Mouse (Mus musculus) forebrain, embryonic 14.5 days (tissue): Measurements from ENCODE around the gene Ctdsp1. TPM values are rescaled to one million over a fixed set of nuclear protein-coding genes. Genes with fewer than 3 reads are reported as not detected.

Experiments used
- ATAC-seq: fragments of 200-750 bp; cut with Nextera tagmentation; 2 replicates; pipeline ENCODE4 v1.8.0; 2017; ENCODE audit warnings: mild to moderate bottlenecking, moderate library complexity
- DNase-seq: peaks from one replicate; pipeline ENCODE4 v3.0.0-alpha.2; 2015; ENCODE audit warnings: low spot score
- H3K27ac ChIP-seq: fragments of 300-500 bp; sonication (generic); 2 replicates; pipeline ENCODE4 v1.5.1; 2014; ENCODE audit warnings: low read depth, mild to moderate bottlenecking, control low read depth, low read length, moderate library complexity
- H3K27me3 ChIP-seq: fragments of 300-500 bp; sonication (generic); replicated peaks from 2 replicates; pipeline ENCODE4 v1.6.1; 2014; ENCODE audit warnings: low read length, control low read depth, mixed read lengths; ENCODE audit not compliant: control insufficient read depth, insufficient read depth
- H3K36me3 ChIP-seq: fragments of 300-500 bp; sonication (generic); 2 replicates; pipeline ENCODE4 v1.6.1; 2014; ENCODE audit warnings: low read length, control low read depth; ENCODE audit not compliant: control insufficient read depth, insufficient read depth
- H3K4me1 ChIP-seq: fragments of 300-500 bp; sonication (generic); 2 replicates; pipeline ENCODE4 v1.6.1; 2014; ENCODE audit warnings: antibody characterized with exemption, low read length, control low read depth; ENCODE audit not compliant: control insufficient read depth, insufficient read depth
- H3K4me2 ChIP-seq: fragments of 300-500 bp; sonication (generic); 2 replicates; pipeline ENCODE4 v1.6.1; 2014; ENCODE audit warnings: mild to moderate bottlenecking, control low read depth, low read length
- H3K4me3 ChIP-seq: fragments of 300-500 bp; sonication (generic); 2 replicates; pipeline ENCODE4 v1.5.1; 2014; ENCODE audit warnings: low read depth, low read length, control low read depth
- H3K9ac ChIP-seq: fragments of 300-500 bp; sonication (generic); 2 replicates; pipeline ENCODE4 v1.6.1; 2014; ENCODE audit warnings: mild to moderate bottlenecking, low read length, control low read depth, moderate library complexity
- H3K9me3 ChIP-seq: fragments of 300-500 bp; sonication (generic); replicated peaks from 2 replicates; pipeline ENCODE4 v1.6.1; 2016; ENCODE audit warnings: low read length, control low read depth, mixed read lengths; ENCODE audit not compliant: control insufficient read depth
- WGBS: fragments of 180-500 bp; shearing (Covaris S2); extraction: QIAGEN DNeasy Blood & Tissue Kit; methylation state at CpG from one replicate; pipeline ENCODE4 v1.1.7; 2014; 5-methylcytosine and 5-hydroxymethylcytosine counted together
- polyA plus RNA-seq: library from polyadenylated mRNA; unstranded; fragments of >200 nt; fragmentation: Nextera tagmentation; extraction: Ambion mirVana; gene quantifications from 2 replicates; pipeline ENCODE4 v1.2.1, GENCODE M21; 2014

Gene Ctdsp1
- polyA plus RNA-seq, 1 experiment from 2014 or later = 22.3 TPM

DNA sequence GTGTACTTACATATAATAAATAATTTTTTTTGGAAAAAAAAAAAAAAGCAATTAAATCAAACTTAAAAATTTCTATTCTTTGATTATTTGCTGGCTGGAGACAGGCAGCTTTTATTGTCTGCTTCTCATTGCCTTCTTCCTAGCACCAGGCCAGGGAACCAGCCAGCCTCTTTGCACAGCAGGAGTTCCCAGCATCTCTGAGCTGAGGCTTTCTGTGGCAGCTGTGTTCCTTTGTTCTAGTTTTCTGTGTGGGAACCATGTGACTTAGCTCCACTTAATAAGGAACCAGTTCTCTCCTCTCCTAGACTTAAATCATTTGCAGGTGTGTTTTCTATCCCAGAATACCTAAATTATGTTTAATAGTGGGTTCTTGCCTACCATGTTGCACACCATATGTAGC, 33.8 kb upstream of the Ctdsp1 start:
- H3K27ac ChIP-seq = no peak overlapping the region
- ATAC-seq (no peak), DNase-seq (no peak)
- H3K4me2 ChIP-seq = no peak overlapping the region
- H3K4me3 ChIP-seq = no peak overlapping the region
- no peaks in the 10 kb centered on the region for H3K27me3 ChIP-seq
- no peaks in the 10 kb centered on the region for H3K4me1 ChIP-seq
- no peaks in the 10 kb centered on the region for H3K9me3 ChIP-seq
- H3K9ac ChIP-seq = no peak overlapping the region
- H3K36me3 ChIP-seq = peaks cover under 1% of the 10 kb centered on the region; the same call in 1 of the 2 replicates

DNA sequence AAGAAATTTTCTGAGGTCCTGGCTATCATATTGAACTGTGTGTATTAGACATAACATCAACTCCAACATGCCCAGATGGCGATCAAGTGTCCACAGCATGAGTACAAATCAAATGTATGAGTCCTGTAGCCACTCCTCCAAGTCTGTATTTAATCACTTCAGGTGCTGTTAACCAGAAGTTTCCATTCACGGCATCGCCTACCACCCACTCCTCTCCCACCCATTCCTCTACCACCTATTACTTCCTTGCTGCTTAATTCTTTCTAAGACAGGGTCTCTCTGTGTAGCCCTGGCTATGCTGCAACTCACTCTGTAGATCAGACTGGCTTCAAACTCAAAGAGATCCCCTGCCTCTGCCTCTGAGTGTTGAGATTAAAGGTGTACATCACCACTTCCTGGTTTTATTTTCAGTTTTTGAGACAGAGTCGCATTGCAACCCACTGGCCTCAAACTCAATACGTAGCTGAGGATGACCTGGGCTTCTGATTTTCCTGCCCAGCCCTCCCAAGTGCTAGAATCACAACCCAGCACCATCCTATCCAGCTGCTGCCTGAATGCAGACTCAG, 31.3 kb upstream of the Ctdsp1 start:
- Histone ChIP-seq H3K36me3 (no peaks in the 10 kb centered on the region), H3K9ac (no peak overlapping the region), H3K27ac (no peak overlapping the region), H3K9me3 (no peaks in the 10 kb centered on the region), H3K4me2 (no peak overlapping the region), H3K4me3 (no peak overlapping the region), H3K27me3 (no peaks in the 10 kb centered on the region), H3K4me1 (no peaks in the 10 kb centered on the region)
- no peak for DNase-seq
- WGBS = 92% methylated on average over 5 of the region's 5 CpGs
- no peak for ATAC-seq

DNA sequence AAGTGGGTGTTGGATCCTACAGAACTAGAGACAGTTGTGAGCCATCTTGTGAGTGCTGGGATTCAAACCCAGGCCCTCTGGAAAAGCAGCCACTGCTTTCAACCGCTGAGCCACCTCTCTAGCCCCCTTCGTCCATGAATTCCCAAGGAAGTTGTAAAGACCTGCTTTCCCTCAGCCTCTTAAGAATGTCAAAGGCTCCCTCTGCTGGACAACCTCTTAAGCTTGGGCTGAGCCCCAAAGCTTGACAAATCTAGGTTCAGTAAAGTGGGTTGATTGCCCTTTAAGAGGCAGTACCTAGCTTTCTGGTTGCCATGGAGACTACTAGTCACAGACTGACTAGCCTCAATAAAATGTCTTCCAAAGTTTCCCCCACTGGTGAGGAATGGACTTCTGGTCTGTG, 29.5 kb upstream of the Ctdsp1 start, which contains the start of gene Catip:
Gene Catip, plus strand, starts transcription at position 297 of the 400 bp plus-strand sequence.
- peak; percentile 83 for ATAC-seq

DNA sequence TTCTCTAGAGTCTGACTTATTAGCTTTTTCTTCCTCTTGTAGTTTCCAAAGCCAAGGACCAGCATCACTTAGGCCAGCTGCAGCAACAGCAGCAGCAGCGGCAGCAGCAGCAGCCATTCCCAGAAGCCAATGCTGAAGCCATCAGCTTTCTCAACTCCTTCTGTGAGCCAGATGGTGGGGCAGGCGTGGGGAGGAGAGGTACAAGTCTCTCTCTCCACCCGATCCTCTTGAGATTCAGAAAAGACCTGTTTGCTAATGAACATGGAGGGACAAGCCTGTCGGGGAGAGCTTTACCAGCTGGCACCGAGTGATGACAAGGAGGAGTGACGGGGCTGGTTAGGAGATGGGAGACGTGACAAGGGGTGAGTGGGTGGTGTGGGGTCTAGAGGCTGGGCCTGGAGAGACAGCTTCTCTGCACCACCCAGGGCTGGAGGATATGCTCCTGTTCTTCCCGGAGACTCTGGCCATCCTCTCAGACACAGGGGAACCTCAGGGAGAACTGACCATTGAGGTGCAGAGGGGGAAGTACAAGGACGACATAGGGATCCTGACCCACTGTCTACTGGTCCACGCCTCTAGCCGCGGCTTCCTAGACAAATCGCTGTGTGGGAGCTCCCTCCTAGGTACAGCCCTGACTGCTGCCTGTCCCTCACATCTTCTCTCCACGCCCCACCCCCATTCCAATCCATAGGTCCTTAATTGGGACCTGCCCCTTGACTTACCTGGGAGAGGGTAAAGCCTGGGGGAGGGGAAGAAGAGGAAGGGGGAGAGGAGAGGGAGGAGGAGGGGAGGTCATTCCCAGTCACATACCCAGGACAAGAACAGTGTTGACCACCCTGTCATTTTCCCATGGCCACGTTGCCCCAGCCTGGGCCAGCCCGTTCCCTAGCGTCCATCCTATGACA, 28.7 kb upstream of the Ctdsp1 start:
- no peak overlapping the region for H3K27ac ChIP-seq
- H3K9ac ChIP-seq = no peak overlapping the region
- DNase-seq (no peak), ATAC-seq (0 out of 2 replicates have a peak, but pooled peaks have one; percentile 22)
- no peaks in the 10 kb centered on the region for H3K36me3 ChIP-seq
- no peaks in the 10 kb centered on the region for H3K9me3 ChIP-seq
- no peak overlapping the region for H3K4me3 ChIP-seq
- H3K4me1 ChIP-seq = no peaks in the 10 kb centered on the region
- WGBS = 65% methylated on average over 17 of the region's 17 CpGs
- H3K27me3 ChIP-seq = 0 out of 2 replicates have a peak, but pooled peaks cover 3% of the 10 kb centered on the region
- no peak overlapping the region for H3K4me2 ChIP-seq

More for the DNA sequence above, 29.5 kb upstream of the Ctdsp1 start, which contains the start of gene Catip:
- Histone ChIP-seq H3K4me2 (no peak within 1 kb of the TSS), H3K4me3 (no peak within 1 kb of the TSS), H3K9ac (no peak within 1 kb of the TSS), H3K27me3 (no peaks in the 10 kb centered on the region), H3K27ac (no peak within 1 kb of the TSS), H3K36me3 (no peaks in the 10 kb centered on the region), H3K4me1 (no peaks in the 10 kb centered on the region), H3K9me3 (no peaks in the 10 kb centered on the region)
- 3% methylated on average over 2 of the region's 2 CpGs for WGBS
- DNase-seq = peak; percentile 95

DNA sequence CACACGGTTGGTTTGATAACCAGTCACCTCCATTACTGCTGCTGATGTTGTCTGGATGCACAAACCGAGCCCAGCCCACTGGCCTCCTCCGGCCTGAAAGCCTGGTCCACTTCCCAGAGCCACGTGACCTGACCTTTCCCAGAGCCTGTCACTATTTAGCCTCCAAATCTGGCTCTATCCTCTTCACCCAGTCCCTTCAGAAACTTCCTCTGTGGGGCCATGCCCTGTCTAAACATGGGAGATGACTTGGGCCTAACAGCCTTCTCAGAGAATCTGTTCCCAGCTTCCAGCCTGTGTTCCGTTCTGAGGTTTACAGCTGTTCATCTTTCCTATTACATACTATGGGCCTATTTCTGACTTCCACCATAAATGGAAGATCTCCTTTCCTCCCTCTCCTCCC, 27.9 kb upstream of the Ctdsp1 start:
- Histone ChIP-seq H3K4me3 (no peak overlapping the region), H3K4me1 (no peaks in the 10 kb centered on the region)

DNA sequence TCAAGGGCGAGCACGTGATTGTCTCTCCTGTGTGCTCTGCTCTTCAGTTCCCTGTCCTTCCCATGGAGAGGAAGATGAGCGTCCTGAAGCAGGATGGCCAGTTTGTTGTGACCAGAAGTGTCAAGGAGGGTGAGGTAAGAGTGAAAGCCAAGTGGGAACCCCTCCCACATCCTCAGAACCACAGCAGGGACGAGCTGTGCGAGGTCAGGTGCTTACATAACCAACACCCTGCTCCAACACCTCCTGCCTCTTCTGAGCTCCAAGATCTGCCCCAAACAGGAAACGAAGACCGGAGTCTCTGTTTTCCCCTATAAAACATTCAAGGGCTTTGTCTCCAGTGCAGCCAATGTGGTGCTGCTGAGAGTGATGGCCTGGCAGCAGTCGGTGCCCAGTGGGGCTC, 27.0 kb upstream of the Ctdsp1 start:
- H3K9me3 ChIP-seq = no peaks in the 10 kb centered on the region
- WGBS = 80% methylated on average over 8 of the region's 8 CpGs
- DNase-seq = no peak
- H3K4me1 ChIP-seq = no peaks in the 10 kb centered on the region
- H3K9ac ChIP-seq = no peak overlapping the region
- no peaks in the 10 kb centered on the region for H3K36me3 ChIP-seq
- no peak overlapping the region for H3K4me3 ChIP-seq
- H3K27ac ChIP-seq = no peak overlapping the region
- H3K4me2 ChIP-seq = no peak overlapping the region
- ATAC-seq = no peak
- 0 out of 2 replicates have a peak, but pooled peaks cover 3% of the 10 kb centered on the region for H3K27me3 ChIP-seq

More for the DNA sequence above, 27.9 kb upstream of the Ctdsp1 start:
- Histone ChIP-seq H3K9ac (no peak overlapping the region), H3K27ac (no peak overlapping the region), H3K27me3 (0 out of 2 replicates have a peak, but pooled peaks cover 3% of the 10 kb centered on the region), H3K9me3 (no peaks in the 10 kb centered on the region), H3K36me3 (no peaks in the 10 kb centered on the region), H3K4me2 (no peak overlapping the region)
- 75% methylated on average over 5 of the region's 5 CpGs for WGBS
- no peak for DNase-seq
- ATAC-seq = no peak

DNA sequence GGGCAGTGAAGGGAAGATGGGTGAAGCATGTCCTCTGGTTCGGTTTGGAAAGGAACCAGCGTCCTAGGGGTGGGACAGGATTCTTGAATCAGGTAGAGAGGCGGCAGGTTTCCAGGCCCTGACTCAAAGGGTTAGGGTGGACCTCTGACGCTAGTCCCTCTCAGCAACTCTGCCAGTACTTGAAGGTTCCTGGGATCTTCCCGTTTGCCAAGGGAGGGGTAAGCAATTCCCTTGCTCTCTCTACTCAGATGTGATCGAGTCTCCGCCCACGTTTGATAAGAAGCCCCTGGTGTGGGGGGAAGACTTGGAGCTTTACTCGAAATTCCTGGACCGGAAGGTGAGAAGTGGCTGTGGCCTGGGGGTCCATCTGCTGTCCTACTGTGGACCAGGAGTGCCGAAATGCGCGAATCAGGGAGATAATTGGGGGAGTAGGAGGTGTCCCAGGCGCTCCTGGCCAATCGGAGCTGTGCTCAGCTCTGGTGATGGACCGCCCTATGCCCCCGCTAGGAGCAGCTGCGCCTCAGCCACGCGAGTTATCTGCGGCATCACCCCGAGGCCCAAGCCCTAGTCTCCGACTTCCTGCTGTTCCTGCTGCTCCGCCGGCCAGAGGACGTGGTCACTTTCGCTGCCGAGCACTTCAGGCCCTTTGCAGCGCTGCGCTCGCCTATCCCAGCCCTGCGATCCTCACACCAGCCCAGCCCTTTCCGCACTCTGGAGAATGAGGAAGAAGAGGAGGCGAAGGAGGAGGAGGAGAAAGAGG, 23.2 kb upstream of the Ctdsp1 start:
- no peak for ATAC-seq
- 0 out of 2 replicates have a peak, but pooled peaks cover 3% of the 10 kb centered on the region for H3K27me3 ChIP-seq
- no peak overlapping the region for H3K27ac ChIP-seq
- H3K9me3 ChIP-seq = no peaks in the 10 kb centered on the region
- H3K9ac ChIP-seq = peak overlapping the region; percentile 25; the same call in 1 of the 2 replicates
- H3K4me2 ChIP-seq = peak overlapping the region; percentile 45
- peak overlapping the region; percentile 14; the same call in 1 of the 2 replicates for H3K4me3 ChIP-seq
- H3K36me3 ChIP-seq = no peaks in the 10 kb centered on the region
- 26% methylated on average over 34 of the region's 34 CpGs for WGBS
- no peaks in the 10 kb centered on the region for H3K4me1 ChIP-seq
- no peak for DNase-seq

DNA sequence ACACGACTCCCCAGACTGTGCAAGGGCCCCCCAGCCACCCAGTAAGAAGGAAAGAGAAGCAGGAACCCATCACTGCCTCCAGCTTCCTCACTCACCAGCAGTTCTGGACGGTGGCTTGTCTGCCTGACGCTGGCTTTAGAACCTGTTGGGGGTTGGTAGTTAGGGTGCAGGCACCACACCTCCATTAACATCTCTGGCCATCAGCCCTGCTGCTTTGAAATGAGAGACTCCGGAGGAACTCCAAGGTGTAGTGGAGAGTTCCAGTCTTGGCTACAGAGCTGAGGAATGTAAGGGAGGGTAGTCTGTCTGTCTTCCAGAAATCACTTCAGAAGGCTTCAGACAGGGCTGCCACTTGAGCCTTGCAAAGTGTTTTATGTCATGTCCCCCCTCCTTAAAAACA, 21.3 kb upstream of the Ctdsp1 start:
- H3K36me3 ChIP-seq = no peaks in the 10 kb centered on the region
- H3K4me1 ChIP-seq = no peaks in the 10 kb centered on the region
- H3K27me3 ChIP-seq = 0 out of 2 replicates have a peak, but pooled peaks cover 3% of the 10 kb centered on the region
- H3K4me2 ChIP-seq = no peak overlapping the region
- no peak overlapping the region for H3K9ac ChIP-seq
- no peaks in the 10 kb centered on the region for H3K9me3 ChIP-seq
- ATAC-seq (no peak), DNase-seq (no peak)
- H3K4me3 ChIP-seq = no peak overlapping the region
- 51% methylated on average over 4 of the region's 4 CpGs for WGBS
- H3K27ac ChIP-seq = no peak overlapping the region
